Mouse (Mus musculus) forebrain, embryonic 15.5 days (tissue): ENCODE data around the gene Gimap9. TPM values are rescaled to one million over a fixed set of nuclear protein-coding genes. Genes with fewer than 3 reads are reported as not detected.

ENCODE experiments used
- ATAC-seq: fragments of 200-750 bp; cut with Nextera tagmentation; replicated peaks from 2 replicates; pipeline ENCODE4 v1.8.0; 2017; ENCODE audit warnings: mild to moderate bottlenecking, moderate TSS enrichment, moderate library complexity
- H3K27ac ChIP-seq: fragments of 300-500 bp; sonication (generic); replicated peaks from 2 replicates; pipeline ENCODE4 v1.5.1; 2015; ENCODE audit warnings: mild to moderate bottlenecking, inconsistent platforms
- H3K27me3 ChIP-seq: fragments of 300-500 bp; sonication (generic); 2 replicates; pipeline ENCODE4 v1.6.1; 2015; ENCODE audit warnings: inconsistent platforms
- H3K36me3 ChIP-seq: fragments of 300-500 bp; sonication (generic); 2 replicates; pipeline ENCODE4 v1.6.1; 2015; ENCODE audit warnings: mild to moderate bottlenecking, inconsistent platforms
- H3K4me1 ChIP-seq: fragments of 300-500 bp; sonication (generic); 2 replicates; pipeline ENCODE4 v1.6.1; 2015; ENCODE audit warnings: inconsistent platforms
- H3K4me2 ChIP-seq: fragments of 300-500 bp; sonication (generic); replicated peaks from 2 replicates; pipeline ENCODE4 v1.6.1; 2015; ENCODE audit warnings: mild to moderate bottlenecking, inconsistent platforms
- H3K4me3 ChIP-seq: fragments of 300-500 bp; sonication (generic); 2 replicates; pipeline ENCODE4 v1.5.1; 2015; ENCODE audit warnings: mild to moderate bottlenecking, inconsistent platforms
- H3K9ac ChIP-seq: fragments of 300-500 bp; sonication (generic); replicated peaks from 2 replicates; pipeline ENCODE4 v1.6.1; 2015; ENCODE audit warnings: mild to moderate bottlenecking, inconsistent platforms
- H3K9me3 ChIP-seq: fragments of 300-500 bp; sonication (generic); 2 replicates; pipeline ENCODE4 v1.6.1; 2016; ENCODE audit warnings: inconsistent platforms
- whole genome bisulfite sequencing: fragments of 180-500 bp; shearing (Covaris S2); methylation state at CpG from one replicate; pipeline ENCODE4 v1.1.7; 2015; ENCODE audit warnings: mixed read lengths; 5-methylcytosine and 5-hydroxymethylcytosine counted together
- polyA plus RNA-seq: library from polyadenylated mRNA; unstranded; fragments of >200 nt; fragmentation: Nextera tagmentation; extraction: Ambion mirVana; gene quantifications from 2 replicates; pipeline ENCODE4 v1.2.1, GENCODE M21; 2015

Gimap9 gene
- polyA plus RNA-seq, result 1.1 and 1.8 TPM in 2 replicates

DNA sequence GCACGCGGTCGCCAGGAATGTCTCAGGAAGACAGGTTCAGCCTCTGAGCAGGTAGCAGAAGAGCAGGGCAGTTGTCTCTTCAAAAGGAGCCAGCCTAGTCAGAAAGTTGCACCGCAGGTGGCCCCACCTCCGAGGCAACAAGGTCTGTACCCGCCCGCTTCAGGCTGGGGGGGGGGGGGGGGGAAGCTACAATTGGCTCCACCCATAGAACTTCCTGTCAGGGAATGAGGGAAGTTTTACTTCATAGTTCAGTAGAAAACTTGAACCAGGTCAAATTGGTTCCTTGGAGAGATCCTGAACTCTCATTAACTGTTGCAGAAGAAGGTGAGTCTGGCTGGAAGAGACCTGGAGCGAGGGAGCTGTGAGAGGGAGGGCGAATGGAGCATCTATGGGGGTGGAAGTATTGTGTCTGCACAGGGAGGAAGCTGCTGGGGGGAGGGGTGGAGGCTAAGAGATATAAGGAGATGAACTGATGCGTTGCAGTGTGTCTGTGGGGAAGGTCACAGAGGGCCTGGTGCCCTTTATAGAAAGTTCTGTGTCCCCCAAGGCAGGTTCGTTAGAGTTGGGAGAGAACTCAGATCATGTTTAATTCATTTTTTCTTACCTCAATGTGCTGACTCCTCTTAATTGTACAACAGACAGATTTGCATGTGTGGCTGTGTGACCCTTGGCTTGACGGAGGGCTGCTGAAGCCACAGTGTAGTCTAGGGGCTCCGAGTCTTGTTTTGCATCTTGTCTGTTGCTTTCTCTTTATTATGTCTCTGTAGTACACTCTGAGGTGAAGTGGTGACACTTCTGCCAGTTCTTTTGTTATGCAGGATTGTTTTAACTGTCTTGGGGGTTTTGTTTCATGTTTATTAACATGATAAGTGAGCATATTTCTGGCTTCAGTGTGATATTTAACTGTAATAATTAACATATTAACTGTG lies at the start of gene Gimap9:
Gimap9 (plus strand) TSS at position 199 of the 929 bp plus-strand sequence.
- Histone ChIP-seq H3K4me3 (peak within 1 kb of the TSS; percentile 1; the same call in 1 of the 2 replicates), H3K27ac (no peak within 1 kb of the TSS), H3K4me1 (no peaks in the 10 kb centered on the region), H3K9me3 (no peaks in the 10 kb centered on the region), H3K4me2 (peak within 1 kb of the TSS; percentile 22), H3K9ac (no peak within 1 kb of the TSS), H3K27me3 (no peaks in the 10 kb centered on the region), H3K36me3 (no peaks in the 10 kb centered on the region)
- 22% methylated on average over 11 of the region's 13 CpGs for WGBS
- ATAC-seq, result no peak

DNA sequence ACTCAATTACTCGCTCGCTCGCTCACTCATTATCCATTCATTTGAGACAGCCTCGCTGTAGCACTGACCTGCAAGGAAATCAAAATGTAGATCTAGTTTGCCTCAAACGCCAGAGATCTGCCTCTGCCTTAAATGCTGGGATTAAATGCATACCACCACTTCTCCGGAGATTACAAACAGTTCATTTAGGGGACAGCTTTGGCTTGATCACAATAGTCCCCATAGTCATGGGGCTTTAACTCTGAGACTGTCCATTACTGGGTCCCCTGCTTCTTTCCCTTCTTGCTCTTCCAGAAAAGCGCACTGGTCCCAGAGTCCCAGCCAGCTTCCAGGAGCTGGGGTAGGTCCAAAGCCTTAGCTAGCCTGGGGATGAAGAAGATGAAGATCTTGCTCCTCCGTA lies 49.5 kb upstream of the Gimap9 start, which contains the start of gene AI854703:
AI854703 (plus strand) TSS at position 301 of the 400 bp plus-strand sequence.
- H3K4me2 ChIP-seq, result peak within 1 kb of the TSS; percentile 76
- H3K4me3 ChIP-seq, result peak within 1 kb of the TSS; percentile 49
- no peaks in the 10 kb centered on the region for H3K9me3 ChIP-seq
- 21% methylated on average over 8 of the region's 8 CpGs for WGBS
- peaks cover 18% of the 10 kb centered on the region for H3K27me3 ChIP-seq
- no peaks in the 10 kb centered on the region for H3K36me3 ChIP-seq
- ATAC-seq, result no peak
- peaks cover 19% of the 10 kb centered on the region for H3K4me1 ChIP-seq
- no peak within 1 kb of the TSS for H3K27ac ChIP-seq
- H3K9ac ChIP-seq, result peak within 1 kb of the TSS; percentile 50

DNA sequence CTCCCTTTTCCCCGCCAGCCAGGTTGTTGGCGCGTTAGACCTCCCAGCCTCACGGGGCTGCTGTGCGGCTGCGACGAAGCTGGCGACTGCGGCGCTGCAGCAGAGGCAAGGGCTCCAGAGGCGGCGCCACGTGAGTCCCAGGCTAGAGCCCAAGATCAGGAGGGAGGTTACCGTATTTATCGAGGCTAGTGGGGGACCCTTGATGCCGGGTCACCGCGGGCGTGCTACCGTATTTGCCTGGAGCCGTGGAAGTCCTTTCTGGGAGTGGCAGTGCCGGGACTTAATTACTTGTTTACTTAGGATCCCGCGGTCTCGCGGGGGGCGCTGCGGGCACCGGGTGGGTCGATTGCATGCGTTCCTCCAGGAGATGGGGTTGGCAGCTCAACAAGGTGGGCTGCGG lies 48.9 kb upstream of the Gimap9 start:
- H3K27me3 ChIP-seq, result peaks cover 18% of the 10 kb centered on the region
- WGBS, result under 1% methylated on average over 32 of the region's 32 CpGs

DNA sequence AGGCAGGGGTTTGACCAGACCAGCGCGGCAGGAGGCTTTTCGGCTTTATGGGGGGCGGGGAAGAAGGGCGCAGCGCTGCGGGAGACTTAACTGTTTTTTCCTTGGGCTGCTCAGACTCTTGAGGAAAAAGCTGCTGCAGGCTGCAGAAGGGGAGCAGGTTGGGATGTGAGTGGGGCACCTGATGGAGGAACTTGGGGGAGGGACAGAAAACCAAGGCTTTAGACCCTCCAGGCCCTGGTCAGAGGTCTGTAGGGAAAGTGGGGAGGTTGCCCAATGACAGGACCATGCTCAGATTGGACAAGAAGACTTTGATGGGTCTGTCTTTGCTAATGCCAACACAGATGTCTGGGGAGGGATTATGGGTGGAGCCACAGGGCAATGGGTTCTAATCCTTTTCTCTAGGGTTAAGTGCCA lies 48.4 kb upstream of the Gimap9 start:
- Histone ChIP-seq H3K4me1 (peaks cover 19% of the 10 kb centered on the region), H3K27me3 (peaks cover 18% of the 10 kb centered on the region), H3K36me3 (no peaks in the 10 kb centered on the region), H3K27ac (no peak overlapping the region), H3K9me3 (no peaks in the 10 kb centered on the region), H3K4me2 (peak overlapping the region; percentile 76), H3K9ac (peak overlapping the region; percentile 50), H3K4me3 (peak overlapping the region; percentile 49)
- 0 out of 2 replicates have a peak, but pooled peaks have one; percentile 9 for ATAC-seq
- WGBS, result 8% methylated on average over 7 of the region's 7 CpGs

More for the DNA sequence above, 48.9 kb upstream of the Gimap9 start:
- no peak overlapping the region for H3K27ac ChIP-seq
- peak overlapping the region; percentile 49 for H3K4me3 ChIP-seq
- H3K4me1 ChIP-seq, result peaks cover 19% of the 10 kb centered on the region
- H3K9ac ChIP-seq, result peak overlapping the region; percentile 50
- H3K9me3 ChIP-seq, result no peaks in the 10 kb centered on the region
- H3K36me3 ChIP-seq, result no peaks in the 10 kb centered on the region
- peak; percentile 36; the same call in 1 of the 2 replicates for ATAC-seq
- H3K4me2 ChIP-seq, result peak overlapping the region; percentile 76

DNA sequence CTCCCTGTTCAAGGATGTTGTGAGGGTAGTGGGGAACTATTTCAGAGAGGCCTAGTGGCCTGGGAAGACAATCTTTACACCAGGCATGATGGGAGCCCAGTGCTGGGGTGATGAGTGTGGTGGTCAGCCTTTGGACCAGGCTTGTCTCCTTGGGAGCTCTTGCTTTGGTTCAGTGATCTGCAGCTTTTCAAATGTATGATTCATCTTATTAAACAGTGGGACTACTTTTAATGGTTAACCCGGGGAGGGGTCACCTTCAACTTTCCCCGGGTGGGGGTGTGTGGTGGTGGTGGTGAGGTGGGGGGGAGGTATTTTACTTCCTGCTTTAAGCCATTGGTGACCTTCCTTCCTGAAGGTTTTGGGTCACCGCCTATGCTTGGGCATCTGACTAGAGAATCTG lies 47.6 kb upstream of the Gimap9 start:
- Histone ChIP-seq H3K9me3 (no peaks in the 10 kb centered on the region), H3K9ac (no peak overlapping the region), H3K4me1 (peaks cover 19% of the 10 kb centered on the region), H3K27me3 (peaks cover 18% of the 10 kb centered on the region), H3K27ac (no peak overlapping the region), H3K4me2 (no peak overlapping the region), H3K4me3 (no peak overlapping the region), H3K36me3 (no peaks in the 10 kb centered on the region)
- ATAC-seq, result no peak
- WGBS, result 85% methylated on average over 3 of the region's 3 CpGs

DNA sequence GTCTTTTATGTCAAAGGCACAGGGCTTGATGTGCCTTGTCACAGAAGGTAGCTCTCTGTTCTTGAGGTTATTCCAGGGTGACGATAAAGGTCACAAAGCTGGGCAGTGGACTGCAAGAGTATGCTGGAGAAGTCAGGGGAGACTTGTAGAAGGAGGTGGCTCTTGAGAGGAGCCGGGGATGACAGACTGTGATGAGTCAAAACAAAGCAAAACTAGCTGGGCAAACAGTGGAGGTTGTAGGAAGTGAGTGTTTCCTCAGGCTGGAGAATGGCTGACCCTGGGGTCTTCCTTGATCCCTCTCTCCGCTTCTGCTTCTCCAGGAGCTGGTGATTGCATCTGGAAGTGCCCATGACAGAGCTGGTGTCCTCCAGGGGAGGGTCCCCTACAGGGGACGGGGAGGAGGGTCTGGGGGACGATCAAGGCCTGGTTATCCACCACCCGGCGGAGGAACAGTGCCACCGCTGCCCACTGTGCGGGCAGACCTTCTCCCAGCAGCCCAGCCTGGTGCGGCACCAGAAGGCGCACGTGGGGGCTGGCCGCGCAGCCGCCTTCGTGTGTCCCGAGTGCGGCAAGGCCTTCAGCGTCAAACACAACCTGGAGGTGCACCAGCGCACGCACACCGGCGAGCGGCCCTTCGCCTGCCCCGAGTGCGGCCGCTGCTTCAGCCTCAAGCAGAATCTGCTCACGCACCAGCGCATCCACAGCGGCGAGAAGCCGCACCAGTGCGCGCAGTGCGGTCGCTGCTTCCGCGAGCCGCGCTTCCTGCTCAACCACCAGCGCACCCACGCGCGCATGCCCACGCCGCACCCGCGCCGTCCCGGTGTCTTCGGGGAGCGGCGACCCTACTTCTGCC lies 46.9 kb upstream of the Gimap9 start:
- Histone ChIP-seq H3K9me3 (no peaks in the 10 kb centered on the region), H3K4me1 (peaks cover 19% of the 10 kb centered on the region), H3K36me3 (no peaks in the 10 kb centered on the region), H3K27ac (peak overlapping the region; percentile 37), H3K4me2 (peak overlapping the region; percentile 91), H3K9ac (peak overlapping the region; percentile 66), H3K4me3 (peak overlapping the region; percentile 54), H3K27me3 (peaks cover 18% of the 10 kb centered on the region)
- ATAC-seq, result peak; percentile 65
- WGBS, result 13% methylated on average over 54 of the region's 54 CpGs

DNA sequence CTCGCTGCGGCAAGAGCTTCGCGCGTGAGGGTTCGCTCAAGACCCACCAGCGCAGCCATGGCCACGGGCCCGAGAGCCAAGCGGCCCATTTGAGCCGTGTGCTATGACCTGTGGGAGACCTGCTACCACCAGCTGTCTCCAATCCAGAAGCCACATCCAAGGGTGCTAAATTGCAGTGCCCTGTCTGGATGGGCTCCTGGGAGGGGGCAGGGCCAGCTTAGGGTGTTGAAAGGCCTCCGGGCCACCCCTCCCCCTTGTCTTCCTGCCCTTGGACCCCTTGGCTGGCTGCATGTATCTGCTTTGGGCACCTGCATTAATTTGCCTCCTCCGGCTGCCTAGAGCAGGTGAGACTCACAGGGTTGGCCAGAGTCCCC lies 46.3 kb upstream of the Gimap9 start:
- Histone ChIP-seq H3K27me3 (peaks cover 18% of the 10 kb centered on the region), H3K9me3 (no peaks in the 10 kb centered on the region), H3K4me3 (peak overlapping the region; percentile 54), H3K27ac (peak overlapping the region; percentile 37; the same call in 1 of the 2 replicates), H3K4me1 (peaks cover 19% of the 10 kb centered on the region), H3K36me3 (no peaks in the 10 kb centered on the region), H3K9ac (peak overlapping the region; percentile 66), H3K4me2 (peak overlapping the region; percentile 91)
- 20% methylated on average over 13 of the region's 13 CpGs for whole genome bisulfite sequencing
- peak; percentile 7; the same call in 1 of the 2 replicates for ATAC-seq

DNA sequence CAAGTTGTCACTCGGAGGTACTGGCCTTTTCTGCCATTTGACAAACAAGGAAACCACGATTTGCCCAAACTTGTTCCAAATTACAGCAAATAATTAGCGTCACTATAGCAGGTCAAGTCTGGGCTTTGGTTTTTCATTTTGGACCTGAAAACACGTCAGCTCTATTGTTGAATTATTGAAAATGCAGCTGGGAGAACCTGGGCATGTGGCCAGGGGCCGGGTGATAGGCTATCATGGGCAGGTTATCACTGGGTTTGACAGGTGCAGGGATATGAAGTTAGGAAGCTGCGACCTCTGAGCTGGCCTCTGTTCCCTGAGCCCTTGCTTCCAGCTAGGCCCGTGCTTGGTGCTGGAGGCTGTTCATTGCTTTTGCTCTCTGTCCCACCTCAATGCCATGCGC lies 45.1 kb upstream of the Gimap9 start:
- Histone ChIP-seq H3K27me3 (peaks cover 14% of the 10 kb centered on the region), H3K9ac (no peak overlapping the region), H3K4me3 (no peak overlapping the region), H3K27ac (no peak overlapping the region), H3K4me1 (peaks cover 19% of the 10 kb centered on the region), H3K9me3 (no peaks in the 10 kb centered on the region), H3K36me3 (no peaks in the 10 kb centered on the region), H3K4me2 (no peak overlapping the region)
- WGBS, result 83% methylated on average over 8 of the region's 8 CpGs
- ATAC-seq, result no peak

DNA sequence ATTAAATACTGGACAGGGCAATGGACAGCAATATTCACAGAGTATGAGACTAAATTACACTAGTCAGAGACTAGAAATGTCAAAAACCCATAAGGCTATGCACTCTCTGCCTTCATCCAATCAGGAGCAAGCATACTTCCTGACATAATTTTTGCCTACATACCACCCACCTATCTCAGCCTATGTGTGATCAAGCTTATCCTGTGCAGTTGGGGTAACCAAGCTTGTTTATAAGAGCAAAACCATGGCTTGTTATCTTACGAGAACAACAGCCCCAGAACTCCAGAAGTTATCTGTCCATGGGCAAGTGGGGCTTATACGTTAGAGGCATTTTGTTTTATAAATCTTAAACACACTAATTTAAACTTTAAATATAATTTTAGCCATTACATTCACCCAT lies 40.8 kb upstream of the Gimap9 start:
- no peaks in the 10 kb centered on the region for H3K36me3 ChIP-seq
- H3K27me3 ChIP-seq, result no peaks in the 10 kb centered on the region
- no peaks in the 10 kb centered on the region for H3K9me3 ChIP-seq
- no peak overlapping the region for H3K4me2 ChIP-seq
- no peak for ATAC-seq
- H3K9ac ChIP-seq, result no peak overlapping the region
- 90% methylated on average over 2 of the region's 2 CpGs for WGBS
- no peak overlapping the region for H3K27ac ChIP-seq
- H3K4me3 ChIP-seq, result no peak overlapping the region
- H3K4me1 ChIP-seq, result no peaks in the 10 kb centered on the region

DNA sequence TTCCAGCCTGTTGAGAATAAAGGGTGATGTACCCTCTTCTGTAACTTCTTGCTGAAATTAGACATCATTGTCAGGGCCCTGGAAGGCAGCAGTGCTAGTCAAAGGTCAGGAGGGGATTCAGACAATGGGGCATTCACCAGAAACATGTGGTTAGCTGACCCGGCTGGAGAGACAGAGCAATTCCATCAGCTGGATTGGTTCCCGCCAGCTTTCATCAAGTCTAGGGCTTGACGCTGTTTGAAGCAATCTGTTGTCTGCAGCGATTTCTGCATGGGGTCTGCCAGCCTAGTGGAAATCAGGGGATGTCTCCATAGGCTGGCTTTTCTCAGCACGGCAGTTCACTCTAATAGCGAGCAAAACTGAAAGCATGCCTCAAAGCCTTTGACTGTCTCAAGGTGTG lies 39.4 kb upstream of the Gimap9 start:
- no peak for ATAC-seq
- no peaks in the 10 kb centered on the region for H3K4me1 ChIP-seq
- H3K36me3 ChIP-seq, result no peaks in the 10 kb centered on the region
- H3K27me3 ChIP-seq, result no peaks in the 10 kb centered on the region
- H3K4me2 ChIP-seq, result no peak overlapping the region
- WGBS, result 55% methylated on average over 6 of the region's 6 CpGs
- no peak overlapping the region for H3K4me3 ChIP-seq
- H3K9me3 ChIP-seq, result no peaks in the 10 kb centered on the region
- H3K9ac ChIP-seq, result no peak overlapping the region
- H3K27ac ChIP-seq, result no peak overlapping the region

DNA sequence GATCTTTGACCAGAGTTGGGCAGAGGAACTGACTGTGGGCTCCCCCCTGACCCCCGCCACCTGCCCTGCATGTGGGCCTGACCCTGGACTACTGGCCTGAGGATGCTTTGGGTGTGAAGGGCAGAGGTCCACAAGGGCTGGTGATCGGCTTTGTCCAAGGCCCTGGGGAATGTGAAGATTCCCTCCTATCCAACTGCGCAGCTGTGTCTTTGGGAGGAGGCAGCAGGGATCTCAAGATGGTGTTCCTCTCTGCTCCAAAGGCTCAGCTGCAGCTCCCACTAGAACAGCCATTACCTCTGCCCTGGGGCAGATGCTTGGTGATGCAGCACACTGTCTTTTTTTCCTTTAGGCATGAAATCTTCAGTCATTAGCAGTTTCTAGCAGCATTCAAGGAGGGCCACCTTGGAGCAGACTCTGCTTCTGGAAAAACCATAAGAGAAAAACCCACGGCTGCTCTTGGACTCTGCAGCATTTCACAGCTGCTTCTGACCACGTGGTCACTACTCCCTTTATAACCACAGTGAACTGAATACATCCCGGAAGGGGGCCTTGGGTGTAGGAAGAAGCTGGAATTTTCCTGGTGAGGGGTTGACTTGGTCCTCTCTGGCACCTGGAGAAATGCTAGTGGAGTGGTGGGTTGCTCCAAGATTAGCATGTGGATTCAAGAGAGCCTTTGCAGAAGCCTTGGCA lies 38.0 kb upstream of the Gimap9 start:
- ATAC-seq, result no peak
- H3K4me3 ChIP-seq, result no peak overlapping the region
- H3K27me3 ChIP-seq, result no peaks in the 10 kb centered on the region
- no peak overlapping the region for H3K9ac ChIP-seq
- no peak overlapping the region for H3K4me2 ChIP-seq
- H3K9me3 ChIP-seq, result no peaks in the 10 kb centered on the region
- H3K4me1 ChIP-seq, result no peaks in the 10 kb centered on the region
- WGBS, result 67% methylated on average over 6 of the region's 6 CpGs
- no peaks in the 10 kb centered on the region for H3K36me3 ChIP-seq
- H3K27ac ChIP-seq, result no peak overlapping the region
